16 mouse cellular contexts compared by ENCODE assay signal in the genomic region with DNA sequence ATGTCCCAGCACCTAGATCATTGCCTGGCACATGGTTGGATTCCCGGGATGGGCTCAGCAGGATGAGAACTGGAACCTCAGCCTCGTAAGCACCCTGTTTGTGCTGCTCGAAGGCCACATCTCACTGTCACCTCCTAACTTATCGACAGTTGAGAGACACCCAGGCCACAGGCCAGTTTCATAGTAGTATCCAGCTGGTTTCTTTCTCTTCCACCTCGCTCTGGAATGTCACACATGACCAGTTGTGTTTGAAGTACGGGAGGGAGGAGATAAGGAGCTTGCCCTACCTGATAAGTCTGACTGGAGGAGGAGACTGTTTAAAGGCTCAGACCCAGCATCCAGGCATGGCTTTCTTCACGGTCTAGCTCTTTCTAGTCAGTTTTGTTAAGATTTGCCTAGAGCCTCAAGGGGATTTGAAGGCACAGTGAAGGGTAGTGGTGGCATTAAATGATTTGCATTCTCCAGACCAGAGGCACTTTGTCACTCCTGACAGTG. TPM values are rescaled to one million over a fixed set of nuclear protein-coding genes. Genes with fewer than 3 reads are reported as not detected.
DNase-seq lines count a peak whose midpoint lies in the region; ATAC-seq and TF ChIP-seq lines count a peak whose summit lies in the region.
"Had no signal": no experiment of that assay in that cellular context is flagged by ENCODE, and none has a peak within 500 bp of the region (broad histone marks: within the 10 kb centered on the region; RNA-seq: fewer than 3 reads in every experiment).

No protein-coding gene starts in this region.

- H3K27ac ChIP-seq in intestine, embryonic 16.5 days (ENCODE audit: low read length): peak overlapping the region; percentile 74
- peak overlapping the region; percentile 39 for H3K27ac ChIP-seq in lung, postnatal 0 days (ENCODE audit: low read length)
- H3K27ac ChIP-seq: neural tube, embryonic 13.5 days had no signal

- peak; percentile 71 for TF ChIP-seq EP300 in lung, postnatal 0 days (IDR thresholded peaks at IDR 0.05)

- no peak overlapping the region for H3K4me2 ChIP-seq in intestine, embryonic 16.5 days (ENCODE audit: low read depth, low read length)
- no peak overlapping the region for H3K4me2 ChIP-seq in lung, postnatal 0 days (replicated peaks; ENCODE audit: low read depth, low read length)
- H3K4me2 ChIP-seq: neural tube, embryonic 13.5 days had no signal

- 49% methylated on average over 7 of the region's 7 CpGs for WGBS in intestine, embryonic 16.5 days
- WGBS in lung, postnatal 0 days: 24% methylated on average over 7 of the region's 7 CpGs

- 0 out of 2 replicates have a peak, but pooled peaks cover 3% of the 10 kb centered on the region for H3K36me3 ChIP-seq in intestine, embryonic 16.5 days (ENCODE audit: control insufficient read depth, insufficient read depth, low read length)
- no peaks in the 10 kb centered on the region for H3K36me3 ChIP-seq in lung, postnatal 0 days (ENCODE audit: insufficient read depth, low read length)

- 0 out of 2 replicates have a peak overlapping the region, but pooled peaks have one; percentile 7 for H3K9ac ChIP-seq in intestine, embryonic 16.5 days (ENCODE audit: low read depth, low read length)
- no peak overlapping the region for H3K9ac ChIP-seq in lung, postnatal 0 days (replicated peaks; ENCODE audit: low read depth)
- H3K9ac ChIP-seq: neural tube, embryonic 13.5 days had no signal

- no peak for TF ChIP-seq CTCF in lung, postnatal 0 days (IDR thresholded peaks at IDR 0.05)

- H3K4me3 ChIP-seq in intestine, embryonic 16.5 days (ENCODE audit: low read length): no peak overlapping the region
- no peak overlapping the region for H3K4me3 ChIP-seq in lung, postnatal 0 days (ENCODE audit: low read depth, low read length)
- H3K4me3 ChIP-seq: megakaryocyte, embryonic 14.5 days; neural tube, embryonic 13.5 days had no signal

- DNase-seq in spleen, postnatal 36 days (ENCODE audit: low spot score in 2 of 2): peak; percentile 32
- no peak for DNase-seq in spleen, adult 18-20 months
- DNase-seq in lung, postnatal 0 days (ENCODE audit: low spot score): peak; percentile 67
- DNase-seq in left cerebral cortex, adult 9 months (ENCODE audit: low spot score in 2 of 2): no peak
- DNase-seq in layer of hippocampus, postnatal 36 days: no peak
- DNase-seq in adrenal gland, postnatal 25 days: no peak
- DNase-seq: adrenal gland, postnatal 36 days; cerebellum, adult 9-11 months had no signal

- ATAC-seq in intestine, embryonic 16.5 days: peak; percentile 66
- peak; percentile 52 for ATAC-seq in lung, postnatal 0 days
- ATAC-seq in granulocyte monocyte progenitor cell, adult 5-6 weeks (replicated peaks; ENCODE audit: poor library complexity, severe bottlenecking): no peak

- no peaks in the 10 kb centered on the region for H3K27me3 ChIP-seq in intestine, embryonic 16.5 days (replicated peaks; ENCODE audit: control insufficient read depth, insufficient read depth, low read length)
- no peaks in the 10 kb centered on the region for H3K27me3 ChIP-seq in lung, postnatal 0 days (replicated peaks; ENCODE audit: insufficient read depth, low read length)
- H3K27me3 ChIP-seq: megakaryocyte, embryonic 14.5 days; neural tube, embryonic 13.5 days had no signal

- H3K4me1 ChIP-seq in intestine, embryonic 16.5 days (ENCODE audit: control insufficient read depth, insufficient read depth, low read length): peaks cover 8% of the 10 kb centered on the region
- H3K4me1 ChIP-seq in lung, postnatal 0 days (ENCODE audit: insufficient read depth, low read depth, low read length): peaks cover 4% of the 10 kb centered on the region; the same call in 1 of the 2 replicates

- H3K9me3 ChIP-seq in intestine, embryonic 16.5 days (ENCODE audit: control insufficient read depth, low read length): no peaks in the 10 kb centered on the region
- H3K9me3 ChIP-seq in lung, postnatal 0 days (ENCODE audit: low read length): no peaks in the 10 kb centered on the region
- H3K9me3 ChIP-seq: megakaryocyte, embryonic 14.5 days; neural tube, embryonic 13.5 days had no signal

RNA-seq across cellular contexts. Expression of a gene that starts 3.6 kb away (rescaled TPM):
- 0.54 and 1.6 TPM in 2 replicates for polyA plus RNA-seq in intestine, embryonic 16.5 days (2015; fragmentation: Nextera tagmentation; extraction: Ambion mirVana)
- not detected in 2 replicates for polyA plus RNA-seq in lung, postnatal 0 days (2015; fragmentation: Nextera tagmentation; extraction: Ambion mirVana)
- total RNA-seq in layer of hippocampus, postnatal 36 days (2021): not detected
- total RNA-seq in granulocyte monocyte progenitor cell, adult 5-6 weeks (2014; fragmentation: Nextera tagmentation): not detected in 2 replicates
- total RNA-seq in granulocyte monocyte progenitor cell, adult 5-6 weeks (2017): not detected in 2 replicates
- not detected in 2 replicates for total RNA-seq in adrenal gland, postnatal 25 days (2021)
- total RNA-seq: gastrocnemius, adult 8-10 months; layer of hippocampus, postnatal 10 days had no signal
- polyA plus RNA-seq: embryonic facial prominence, embryonic 14.5 days; neural tube, embryonic 13.5 days; spleen, adult 2 months had no signal

RNA-seq across cellular contexts. Expression of a gene that starts 3.6 kb away (rescaled TPM):
- 223 and 249 TPM in 2 replicates for polyA plus RNA-seq in intestine, embryonic 16.5 days (2015; fragmentation: Nextera tagmentation; extraction: Ambion mirVana)
- 205 and 218 TPM in 2 replicates for polyA plus RNA-seq in lung, postnatal 0 days (2015; fragmentation: Nextera tagmentation; extraction: Ambion mirVana)
- 100 to 1,000 TPM; 120 to 146 TPM for total RNA-seq in layer of hippocampus, postnatal 36 days (2021)
- total RNA-seq in granulocyte monocyte progenitor cell, adult 5-6 weeks (2014; fragmentation: Nextera tagmentation): 124 and 168 TPM in 2 replicates
- total RNA-seq in granulocyte monocyte progenitor cell, adult 5-6 weeks (2017): 185 and 260 TPM in 2 replicates
- total RNA-seq in adrenal gland, postnatal 25 days (2021): 271 and 273 TPM in 2 replicates

RNA-seq across cellular contexts. Expression of a gene that starts 8.5 kb away (rescaled TPM):
- 0.18 and 0.31 TPM in 2 replicates for polyA plus RNA-seq in intestine, embryonic 16.5 days (2015; fragmentation: Nextera tagmentation; extraction: Ambion mirVana)
- 2.6 and 3.7 TPM in 2 replicates for polyA plus RNA-seq in lung, postnatal 0 days (2015; fragmentation: Nextera tagmentation; extraction: Ambion mirVana)
- total RNA-seq in layer of hippocampus, postnatal 36 days (2021): 1 to 10 TPM in 1 of 2 experiments, under 1 TPM in 1; 0.95 to 1.4 TPM
- total RNA-seq in granulocyte monocyte progenitor cell, adult 5-6 weeks (2014; fragmentation: Nextera tagmentation): not detected in 2 replicates
- not detected in 2 replicates for total RNA-seq in granulocyte monocyte progenitor cell, adult 5-6 weeks (2017)
- 0.36 and 0.48 TPM in 2 replicates for total RNA-seq in adrenal gland, postnatal 25 days (2021)
- total RNA-seq: gastrocnemius, adult 8-10 months had no signal

RNA-seq across cellular contexts. Expression of a gene that starts 11.6 kb away (rescaled TPM):
- polyA plus RNA-seq in intestine, embryonic 16.5 days (2015; fragmentation: Nextera tagmentation; extraction: Ambion mirVana): 15.0 and 20.2 TPM in 2 replicates
- 4.7 and 6.5 TPM in 2 replicates for polyA plus RNA-seq in lung, postnatal 0 days (2015; fragmentation: Nextera tagmentation; extraction: Ambion mirVana)
- under 1 TPM; 0.50 to 0.63 TPM for total RNA-seq in layer of hippocampus, postnatal 36 days (2021)
- total RNA-seq in granulocyte monocyte progenitor cell, adult 5-6 weeks (2014; fragmentation: Nextera tagmentation): not detected in 2 replicates
- not detected in 2 replicates for total RNA-seq in granulocyte monocyte progenitor cell, adult 5-6 weeks (2017)
- 1.5 TPM in 2 replicates for total RNA-seq in adrenal gland, postnatal 25 days (2021)

RNA-seq across cellular contexts. Expression of a gene that starts 55.8 kb away (rescaled TPM):
- polyA plus RNA-seq in intestine, embryonic 16.5 days (2015; fragmentation: Nextera tagmentation; extraction: Ambion mirVana): 17.4 and 17.9 TPM in 2 replicates
- 0.05 and 0.10 TPM in 2 replicates for polyA plus RNA-seq in lung, postnatal 0 days (2015; fragmentation: Nextera tagmentation; extraction: Ambion mirVana)
- not detected for total RNA-seq in layer of hippocampus, postnatal 36 days (2021)
- 0.26 TPM in 1 of 2 replicates, not detected in the other for total RNA-seq in granulocyte monocyte progenitor cell, adult 5-6 weeks (2014; fragmentation: Nextera tagmentation)
- total RNA-seq in granulocyte monocyte progenitor cell, adult 5-6 weeks (2017): not detected in 2 replicates
- not detected in 2 replicates for total RNA-seq in adrenal gland, postnatal 25 days (2021)
- total RNA-seq: adrenal gland, postnatal 36 days; gastrocnemius, adult 8-10 months; layer of hippocampus, postnatal 10 days had no signal
- polyA plus RNA-seq: embryonic facial prominence, embryonic 14.5 days; spleen, adult 2 months had no signal

Comparison
In these comparisons a context has a peak if more than half of its experiments do, and no peak if none do; other contexts are left out.
1. DNase-seq: peak in spleen, postnatal 36 days (2 of 2) and lung, postnatal 0 days (single experiment); none in spleen, adult 18-20 months (0 of 2), left cerebral cortex, adult 9 months (0 of 2), layer of hippocampus, postnatal 36 days (0 of 2) and adrenal gland, postnatal 25 days (single experiment).